Mouse (Mus musculus) myocyte (in vitro differentiated cells): ENCODE measurements around the gene Ccr9. TPM values are rescaled to one million over a fixed set of nuclear protein-coding genes. Genes with fewer than 3 reads are reported as not detected.

ENCODE experiments used
- H3K27me3 ChIP-seq: one replicate; pipeline ENCODE4 v1.6.1; 2011; ENCODE audit not compliant: control insufficient read depth, insufficient read depth, insufficient read length
- H3K36me3 ChIP-seq: one replicate; pipeline ENCODE4 v1.6.1; 2011; ENCODE audit not compliant: control insufficient read depth, insufficient read depth
- H3K4me2 ChIP-seq: one replicate; pipeline ENCODE4 v1.6.1; 2011; ENCODE audit warnings: low read depth, control low read depth
- H3K4me3 ChIP-seq: one replicate; pipeline ENCODE4 v1.5.1; 2011; ENCODE audit warnings: mild to moderate bottlenecking, control low read depth, moderate library complexity
- H3K79me2 ChIP-seq: one replicate; pipeline ENCODE4 v1.6.1; 2011; ENCODE audit not compliant: control insufficient read depth, insufficient read depth
- H3ac ChIP-seq: one replicate; pipeline ENCODE4 v1.6.1; 2011; ENCODE audit not compliant: control insufficient read depth, insufficient read length
- CEBPB ChIP-seq: IDR thresholded peaks from 2 replicates; pipeline ENCODE4 v1.6.1; 2011; ENCODE audit warnings: mild to moderate bottlenecking, moderate library complexity; ENCODE audit not compliant: poor library complexity, insufficient read depth, severe bottlenecking
- E2F4 ChIP-seq: IDR thresholded peaks from one replicate; pipeline ENCODE4 v1.6.1; 2011; ENCODE audit warnings: mild to moderate bottlenecking, control low read depth, moderate library complexity; ENCODE audit not compliant: insufficient read depth
- MAX ChIP-seq: IDR thresholded peaks from one replicate; pipeline ENCODE4 v1.6.1; 2011; ENCODE audit warnings: low read depth, mild to moderate bottlenecking, control low read depth
- MYOD1 ChIP-seq, 3 experiments: IDR thresholded peaks; one replicate each; pipeline ENCODE4 v1.6.1; 2011; ENCODE audit warnings: control low read depth in 2 of 3, low read depth in 2 of 3, mild to moderate bottlenecking in 2 of 3, moderate library complexity in 1 of 3; ENCODE audit not compliant: insufficient read length in 2 of 3, control insufficient read depth in 1 of 3
- MYOG ChIP-seq, 3 experiments: IDR thresholded peaks; one replicate each; pipeline ENCODE4 v1.6.1; 2011; ENCODE audit warnings: control low read depth in 2 of 3, low read depth in 2 of 3, mild to moderate bottlenecking in 2 of 3; ENCODE audit not compliant: insufficient read length in 2 of 3, control insufficient read depth in 1 of 3, insufficient read depth in 1 of 3
- POLR2A ChIP-seq: IDR thresholded peaks from one replicate; pipeline ENCODE4 v1.6.1; 2011; ENCODE audit warnings: low read depth, mild to moderate bottlenecking, control low read depth, moderate library complexity; ENCODE audit not compliant: insufficient read length
- POLR2AphosphoS2 ChIP-seq: IDR thresholded peaks from one replicate; pipeline ENCODE4 v1.6.1; 2011; ENCODE audit warnings: low read depth, control low read depth; ENCODE audit not compliant: insufficient read length
- REST ChIP-seq: IDR thresholded peaks from one replicate; pipeline ENCODE4 v1.6.1; 2011; ENCODE audit warnings: mild to moderate bottlenecking, control low read depth, moderate library complexity; ENCODE audit not compliant: insufficient read depth, insufficient read length
- SRF ChIP-seq: IDR thresholded peaks from one replicate; pipeline ENCODE4 v1.6.1; 2011; ENCODE audit warnings: low read depth; ENCODE audit not compliant: control insufficient read depth, insufficient read length
- TCF12 ChIP-seq: IDR thresholded peaks from one replicate; pipeline ENCODE4 v1.6.1; 2011; ENCODE audit warnings: mild to moderate bottlenecking, control low read depth; ENCODE audit not compliant: poor library complexity, insufficient read depth, severe bottlenecking
- TCF3 ChIP-seq: IDR thresholded peaks from one replicate; pipeline ENCODE4 v1.6.1; 2011; ENCODE audit warnings: low read depth, control low read depth; ENCODE audit not compliant: insufficient read length
- USF1 ChIP-seq: IDR thresholded peaks from one replicate; pipeline ENCODE4 v1.6.1; 2011; ENCODE audit warnings: low read depth, mild to moderate bottlenecking, control low read depth, moderate library complexity
- polyA plus RNA-seq: library from polyadenylated mRNA; unstranded; fragments of >200 nt; fragmentation: generic; extraction: Trizol; gene quantifications from one replicate; pipeline ENCODE4 v1.2.1, GENCODE M21; 2012; ENCODE audit warnings: missing spikeins

Gene Ccr9
- 0.06 TPM for polyA plus RNA-seq

- H3K4me2 ChIP-seq, result no peak within 1 kb of the TSS
- no peak within 1 kb of the TSS for H3ac ChIP-seq
- no peak for TF ChIP-seq TCF3
- no peak for TF ChIP-seq TCF12
- TF ChIP-seq POLR2AphosphoS2, result no peak
- TF ChIP-seq E2F4, result no peak
- TF ChIP-seq REST, result no peak
- no peak for TF ChIP-seq MYOD1 (IDR thresholded peaks at IDR 0.05; ENCODE audit: control insufficient read depth in 1 of 3, insufficient read length in 2 of 3, low read depth in 2 of 3)
- no peak for TF ChIP-seq SRF
- no peak for TF ChIP-seq MYOG (IDR thresholded peaks at IDR 0.05; ENCODE audit: control insufficient read depth in 1 of 3, insufficient read depth in 1 of 3, insufficient read length in 2 of 3, low read depth in 2 of 3)
- no peak for TF ChIP-seq CEBPB
- TF ChIP-seq MAX, result no peak
- no peak for TF ChIP-seq POLR2A
- no peak for TF ChIP-seq USF1
- peaks cover 42% of the 10 kb centered on the region for H3K27me3 ChIP-seq
- no peaks in the 10 kb centered on the region for H3K36me3 ChIP-seq
- no peak within 1 kb of the TSS for H3K4me3 ChIP-seq
- no peaks in the 10 kb centered on the region for H3K79me2 ChIP-seq
Observed at GRCm38 (mm10) chr9:123678327-123679105, at the start of gene Ccr9, which contains the start of gene Slc6a20a. TSS of gene Ccr9 (plus strand) at chr9:123678439. TSS of gene Slc6a20a (minus strand) at chr9:123678885.

GRCm38 (mm10) chr9:123631666-123632065 is 46.6 kb upstream of the Ccr9 start:
- peaks cover 29% of the 10 kb centered on the region for H3K27me3 ChIP-seq
- no peaks in the 10 kb centered on the region for H3K79me2 ChIP-seq
- H3K36me3 ChIP-seq, result no peaks in the 10 kb centered on the region
- TF ChIP-seq CEBPB (no peak), POLR2AphosphoS2 (no peak), POLR2A (no peak), TCF12 (no peak), SRF (no peak), MYOD1 (IDR thresholded peaks at IDR 0.05; ENCODE audit: control insufficient read depth in 1 of 3, insufficient read length in 2 of 3, low read depth in 2 of 3) (no peak), MAX (no peak), USF1 (no peak), TCF3 (no peak), MYOG (IDR thresholded peaks at IDR 0.05; ENCODE audit: control insufficient read depth in 1 of 3, insufficient read depth in 1 of 3, insufficient read length in 2 of 3, low read depth in 2 of 3) (no peak), E2F4 (no peak), REST (no peak)
- H3K4me2 ChIP-seq, result no peak overlapping the region
- no peak overlapping the region for H3ac ChIP-seq
- no peak overlapping the region for H3K4me3 ChIP-seq

GRCm38 (mm10) chr9:123632281-123632680 is 46.0 kb upstream of the Ccr9 start, which contains the start of gene Slc6a20b:
TSS of gene Slc6a20b (minus strand) at chr9:123632565.
- H3K27me3 ChIP-seq, result peaks cover 29% of the 10 kb centered on the region
- no peaks in the 10 kb centered on the region for H3K36me3 ChIP-seq
- no peak within 1 kb of the TSS for H3ac ChIP-seq
- no peak within 1 kb of the TSS for H3K4me3 ChIP-seq
- TF ChIP-seq REST (no peak), MYOD1 (IDR thresholded peaks at IDR 0.05; ENCODE audit: control insufficient read depth in 1 of 3, insufficient read length in 2 of 3, low read depth in 2 of 3) (no peak), USF1 (no peak), SRF (no peak), POLR2AphosphoS2 (no peak), TCF12 (no peak), TCF3 (no peak), MYOG (IDR thresholded peaks at IDR 0.05; ENCODE audit: control insufficient read depth in 1 of 3, insufficient read depth in 1 of 3, insufficient read length in 2 of 3, low read depth in 2 of 3) (no peak), E2F4 (no peak), CEBPB (no peak), POLR2A (no peak), MAX (no peak)
- no peak within 1 kb of the TSS for H3K4me2 ChIP-seq
- H3K79me2 ChIP-seq, result no peaks in the 10 kb centered on the region

GRCm38 (mm10) chr9:123632993-123633392 is 45.2 kb upstream of the Ccr9 start:
- no peak overlapping the region for H3K4me3 ChIP-seq
- H3K27me3 ChIP-seq, result peaks cover 29% of the 10 kb centered on the region
- H3K79me2 ChIP-seq, result no peaks in the 10 kb centered on the region
- TF ChIP-seq MYOD1 (IDR thresholded peaks at IDR 0.05; ENCODE audit: control insufficient read depth in 1 of 3, insufficient read length in 2 of 3, low read depth in 2 of 3), result no peak
- no peak for TF ChIP-seq MYOG (IDR thresholded peaks at IDR 0.05; ENCODE audit: control insufficient read depth in 1 of 3, insufficient read depth in 1 of 3, insufficient read length in 2 of 3, low read depth in 2 of 3)
- no peak for TF ChIP-seq POLR2A
- TF ChIP-seq TCF12, result no peak
- no peak for TF ChIP-seq MAX
- TF ChIP-seq USF1, result no peak
- no peak for TF ChIP-seq SRF
- no peak for TF ChIP-seq TCF3
- TF ChIP-seq REST, result no peak
- TF ChIP-seq CEBPB, result no peak
- no peak for TF ChIP-seq POLR2AphosphoS2
- TF ChIP-seq E2F4, result no peak
- H3ac ChIP-seq, result no peak overlapping the region
- H3K4me2 ChIP-seq, result no peak overlapping the region
- no peaks in the 10 kb centered on the region for H3K36me3 ChIP-seq
